Mouse (Mus musculus) skeletal muscle tissue, adult 2 months (tissue): ENCODE results near the gene Thbs4.

Source experiments
- DNase-seq: peaks from one replicate; pipeline ENCODE4 v3.0.0-alpha.2; 2012; ENCODE audit warnings: low read depth, low spot score

Thbs4 gene

DNA sequence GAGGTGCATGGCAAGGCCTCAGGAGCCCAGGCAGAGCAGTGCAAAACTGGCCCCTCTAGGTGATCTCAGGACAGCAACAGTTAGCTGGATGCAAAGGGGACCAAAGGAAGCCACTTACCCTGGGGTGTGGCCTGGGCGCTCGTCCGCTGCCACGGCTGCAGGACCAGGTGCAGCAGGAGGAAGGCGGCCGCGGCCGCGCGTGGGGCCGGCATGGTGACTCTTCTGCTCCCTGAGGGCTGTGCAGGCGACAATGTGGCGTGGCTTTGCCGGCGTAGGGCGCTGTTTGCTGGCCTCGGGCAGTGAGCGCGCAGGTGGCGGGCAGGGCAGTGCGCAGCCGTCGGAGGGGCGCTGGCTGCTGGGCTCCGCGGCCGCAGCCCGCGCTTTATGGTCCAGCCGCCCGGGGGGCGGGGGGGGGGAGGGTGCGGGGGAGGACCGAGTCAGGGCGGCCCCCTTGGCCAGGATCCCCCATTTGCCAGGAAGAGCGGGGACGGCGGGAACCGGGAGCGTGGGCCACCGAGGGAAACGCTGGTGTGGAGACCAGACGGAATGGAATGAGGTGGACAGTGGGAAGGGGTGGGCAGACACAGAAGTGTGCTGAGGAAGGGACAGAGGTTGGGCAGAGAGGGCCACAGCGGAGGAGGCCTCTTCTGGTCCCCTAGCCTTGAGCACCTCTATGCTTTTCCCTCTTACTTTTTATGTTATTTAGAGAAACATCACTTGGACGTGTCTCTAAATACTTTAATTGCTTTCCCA is at the start of gene Thbs4:
Gene Thbs4 (minus strand): TSS at position 357 of the 753 bp plus-strand sequence.
- DNase-seq = no peak

DNA sequence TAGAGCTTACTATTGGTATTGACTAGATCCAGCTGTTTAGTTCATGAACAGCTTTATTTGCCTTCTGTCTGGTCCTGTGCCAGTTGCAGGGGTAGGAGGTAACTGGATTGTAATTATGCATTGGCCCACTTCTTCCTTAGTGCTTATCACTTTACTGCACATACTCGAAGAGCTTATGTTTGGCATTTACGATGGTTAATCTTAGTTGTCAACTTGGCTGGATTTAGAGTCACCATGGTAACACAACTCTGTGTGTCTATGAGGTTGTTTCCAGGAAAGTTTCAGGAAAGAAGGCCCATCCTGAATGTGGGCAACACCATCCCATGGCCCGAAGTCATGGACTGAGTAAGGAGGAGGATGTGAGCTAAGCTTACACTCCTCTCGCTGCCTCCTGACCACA is 38.5 kb upstream of the Thbs4 start:
- DNase-seq = no peak

DNA sequence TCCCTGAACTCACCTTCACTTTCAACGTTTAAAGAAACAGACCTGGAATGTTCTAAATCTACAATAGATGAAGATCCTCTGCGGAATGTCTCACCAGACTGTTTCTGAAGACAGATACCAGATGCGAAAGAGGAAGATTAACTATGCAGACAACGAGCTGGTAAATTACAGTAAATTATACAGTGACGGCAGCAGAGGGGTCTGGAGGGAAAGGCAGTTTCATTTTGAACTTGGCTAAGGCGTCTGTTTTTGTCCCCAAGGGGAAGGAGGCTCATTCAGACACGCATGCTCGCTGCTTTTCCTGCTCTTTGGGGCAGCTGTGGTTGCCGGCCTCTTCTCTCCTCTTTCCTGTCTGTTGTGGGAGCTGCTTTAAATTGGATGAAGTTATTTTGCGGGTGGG is 34.2 kb upstream of the Thbs4 start:
- DNase-seq = no peak

GRCm38 (mm10) chr13:92817357-92817756 is 22.7 kb upstream of the Thbs4 start:
- no peak for DNase-seq

GRCm38 (mm10) chr13:92816329-92816728 is 21.7 kb upstream of the Thbs4 start:
- DNase-seq = no peak

DNA sequence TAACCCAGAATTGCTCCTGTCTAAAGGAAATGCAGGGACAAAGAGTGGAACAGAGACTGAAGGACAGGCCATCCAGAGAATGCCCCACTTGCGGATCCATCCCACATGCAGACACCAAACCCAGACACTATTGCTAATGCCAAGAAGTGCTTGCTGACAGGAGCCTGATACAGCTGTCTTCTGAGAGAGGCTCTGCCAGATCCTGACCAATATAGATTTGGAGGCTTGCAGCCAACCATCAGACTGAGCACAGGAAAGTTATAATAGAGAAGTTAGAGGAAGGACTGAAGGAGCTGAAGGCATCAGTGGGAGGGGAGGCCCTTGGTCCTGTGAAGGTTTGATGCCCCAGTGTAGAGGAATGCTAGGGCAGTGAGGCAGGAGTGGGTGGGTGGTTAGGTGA is 16.0 kb upstream of the Thbs4 start:
- DNase-seq = peak; percentile 43

GRCm38 (mm10) chr13:92807849-92808248 is 13.2 kb upstream of the Thbs4 start:
- DNase-seq = no peak

DNA sequence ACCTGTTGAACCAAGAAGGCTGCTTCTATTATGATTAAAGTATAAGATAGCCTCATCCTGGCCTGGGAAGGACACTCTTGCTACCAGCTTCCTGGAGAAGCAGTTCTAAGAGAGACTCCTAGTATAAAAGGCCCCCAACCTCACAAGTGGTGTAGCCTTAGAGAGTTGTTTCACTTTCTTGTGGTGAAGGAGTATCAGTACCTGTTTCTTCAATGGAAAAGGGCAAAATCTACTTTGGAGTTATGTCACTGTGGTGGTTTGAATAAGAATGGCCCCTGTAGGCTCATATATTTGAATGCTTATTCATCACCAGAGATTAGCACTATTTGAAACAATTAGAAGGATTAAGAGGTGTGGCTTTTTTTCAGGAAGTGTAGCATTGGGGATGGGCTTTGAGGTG is 12.2 kb upstream of the Thbs4 start:
- no peak for DNase-seq

- no peak for DNase-seq
Measured at GRCm38 (mm10) chr13:92799306-92799925, 4.8 kb upstream of the Thbs4 start.

GRCm38 (mm10) chr13:92798830-92799229 is 4.2 kb upstream of the Thbs4 start:
- DNase-seq = no peak

DNA sequence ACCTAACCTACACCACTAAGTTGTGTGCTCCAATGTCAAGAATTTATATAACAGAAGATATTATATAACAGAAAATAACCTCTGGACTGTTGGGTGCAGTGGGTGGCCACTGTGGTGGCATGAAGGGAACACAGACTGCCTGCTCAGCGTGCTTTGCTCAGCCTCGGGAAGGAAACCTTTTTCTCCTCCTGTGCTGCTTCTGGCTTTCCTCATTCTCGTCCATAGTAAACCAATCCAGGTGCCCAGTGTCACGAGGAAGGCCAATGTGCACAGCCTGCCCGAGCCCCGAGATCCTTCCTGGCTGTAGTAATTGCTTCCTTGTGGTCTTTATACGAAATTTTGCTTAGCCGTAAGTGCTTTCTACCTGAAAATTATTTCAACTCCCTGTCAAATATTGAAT is 982 bp downstream of the Thbs4 start:
- no peak for DNase-seq

- DNase-seq = no peak
Measured at GRCm38 (mm10) chr13:92791474-92791873, 3.1 kb downstream of the Thbs4 start.

- DNase-seq = no peak
Measured at GRCm38 (mm10) chr13:92784311-92784710, 10.3 kb downstream of the Thbs4 start.

GRCm38 (mm10) chr13:92783551-92783950 is 11.1 kb downstream of the Thbs4 start:
- no peak for DNase-seq

GRCm38 (mm10) chr13:92780927-92781326 is 13.7 kb downstream of the Thbs4 start:
- no peak for DNase-seq

DNA sequence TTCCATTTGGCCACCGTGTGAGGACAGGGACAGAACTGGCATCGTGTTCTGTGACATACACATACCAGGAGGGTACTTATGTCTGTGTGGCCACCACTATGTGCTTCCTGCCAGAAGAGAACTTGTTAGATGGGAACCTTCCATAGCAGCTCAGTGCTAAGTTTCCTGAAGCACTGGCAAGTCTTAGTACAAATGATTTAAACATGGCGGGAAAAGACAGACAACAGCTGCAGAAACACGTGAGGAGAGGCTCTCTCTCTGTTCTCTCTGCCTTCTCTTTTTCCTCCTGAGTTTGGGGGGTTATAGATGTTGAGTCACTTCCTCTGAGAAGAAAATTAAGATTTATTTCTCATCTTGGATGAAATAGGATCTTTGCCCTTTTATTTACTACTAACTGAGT is 14.5 kb downstream of the Thbs4 start:
- DNase-seq = no peak

- no peak for DNase-seq
Measured at GRCm38 (mm10) chr13:92778642-92779041, 16.0 kb downstream of the Thbs4 start.

DNA sequence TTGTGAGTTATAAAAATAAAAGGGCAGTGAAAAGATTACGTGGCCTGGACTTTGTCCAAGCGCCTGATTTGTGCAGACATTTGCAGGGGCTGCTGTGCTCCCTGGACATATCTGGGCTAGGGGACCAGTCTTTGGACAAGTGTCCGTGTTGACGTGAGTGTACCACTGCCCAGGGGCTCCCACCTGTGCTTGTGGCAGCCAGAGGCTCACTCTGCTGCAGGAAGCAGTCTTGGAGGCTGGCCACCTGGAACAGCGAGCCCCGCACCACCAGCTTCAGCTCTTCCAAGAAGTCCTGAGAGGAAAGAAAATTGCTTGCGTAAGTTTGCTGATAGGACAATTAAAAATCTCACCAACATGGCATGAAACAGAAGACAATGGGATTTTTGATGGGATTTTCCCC is 18.7 kb downstream of the Thbs4 start:
- DNase-seq = no peak

- DNase-seq = no peak
Measured at GRCm38 (mm10) chr13:92774887-92775286, 19.7 kb downstream of the Thbs4 start.

- DNase-seq = no peak
Measured at GRCm38 (mm10) chr13:92772500-92772899, 22.1 kb downstream of the Thbs4 start.

DNA sequence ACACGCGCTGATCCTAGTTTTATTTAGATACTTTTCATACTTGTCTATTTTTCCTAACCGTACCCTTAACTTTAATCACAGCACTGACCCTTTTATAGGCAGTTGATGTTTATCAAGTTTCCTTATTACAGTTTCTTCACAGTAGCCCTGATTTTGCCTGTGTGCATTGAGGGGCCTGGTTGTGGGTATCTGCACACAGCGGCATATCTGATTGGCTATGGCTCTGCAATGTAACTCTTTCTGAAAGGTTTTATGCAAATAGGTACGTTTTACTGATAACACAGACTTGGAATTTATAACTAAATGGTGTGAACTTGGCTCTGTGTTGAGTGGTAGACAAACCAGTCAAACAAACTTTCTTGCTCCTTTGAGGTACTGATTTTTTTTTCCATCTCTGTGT is 23.1 kb downstream of the Thbs4 start:
- no peak for DNase-seq

DNA sequence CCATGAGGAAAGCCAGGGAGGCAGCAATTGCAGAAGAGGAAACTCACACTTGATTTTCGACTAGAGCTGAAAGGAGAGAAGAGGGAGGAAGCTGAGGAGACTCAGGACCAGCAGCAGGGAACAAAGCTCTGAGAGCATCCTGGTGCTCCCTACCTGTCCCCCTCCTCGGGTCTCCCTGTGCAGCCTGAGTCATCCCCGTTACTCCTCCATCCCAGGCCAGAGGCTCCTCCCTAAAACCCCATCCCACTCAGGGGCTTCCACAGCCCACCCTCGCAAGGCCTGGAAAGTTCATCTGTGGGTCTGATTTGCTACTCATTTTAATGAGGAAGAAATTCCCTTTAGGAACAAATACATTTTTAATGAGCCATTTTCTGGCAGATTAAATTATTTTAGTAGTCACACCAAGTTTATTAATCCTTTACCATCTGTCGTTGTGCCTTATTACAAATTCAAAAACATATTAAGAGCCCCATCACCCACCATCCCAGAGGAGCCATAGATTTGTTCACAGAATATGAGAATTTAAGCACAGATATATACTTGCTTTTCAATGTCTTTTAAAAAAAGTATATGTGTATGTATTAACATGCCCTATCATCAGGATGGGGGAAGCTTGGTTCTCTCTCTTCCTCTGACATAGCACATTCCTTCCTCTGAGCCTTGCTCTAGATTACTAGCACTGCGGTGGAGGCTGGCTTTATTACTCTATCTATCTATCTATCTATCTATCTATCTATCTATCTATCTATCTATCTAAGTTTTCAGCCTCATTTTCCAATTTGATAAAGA is 29.0 kb downstream of the Thbs4 start:
- no peak for DNase-seq

- no peak for DNase-seq
Measured at GRCm38 (mm10) chr13:92762322-92762721, 32.3 kb downstream of the Thbs4 start.
